In the genomic region with DNA sequence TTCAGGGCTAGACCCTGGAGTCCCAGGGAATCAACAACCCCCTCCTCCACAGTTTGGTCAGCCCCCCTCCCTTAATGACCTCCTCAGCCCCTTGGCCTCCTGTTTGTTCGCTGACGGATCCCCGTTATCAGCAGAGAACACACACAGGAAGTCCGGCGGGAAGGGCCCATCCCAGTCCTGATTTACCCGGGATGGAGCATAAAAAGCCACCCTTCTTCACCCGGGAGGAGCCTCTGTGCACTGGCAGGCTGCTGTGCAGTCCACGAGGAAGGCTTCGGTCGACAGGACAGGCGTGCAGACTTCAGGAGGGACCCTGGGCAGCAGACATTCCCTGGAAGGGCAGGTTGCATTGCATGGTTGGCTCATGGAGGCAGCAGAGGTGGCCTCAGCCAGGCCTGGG, we compare ENCODE assay signal across 9 mouse cellular contexts. TPM values are rescaled to one million over a fixed set of nuclear protein-coding genes. Genes with fewer than 3 reads are reported as not detected.
A peak's percentile ranks its signal among the peaks of the same experiment; 100 is the strongest.
DNase-seq lines count a peak whose midpoint lies in the region; ATAC-seq and TF ChIP-seq lines count a peak whose summit lies in the region.
"Had no signal": no experiment of that assay in that cellular context is flagged by ENCODE, and none has a peak within 500 bp of the region (broad histone marks: within the 10 kb centered on the region; RNA-seq: fewer than 3 reads in every experiment).

No protein-coding gene starts in this region.

- H3K9me3 ChIP-seq in MEL (replicated peaks; ENCODE audit: insufficient read depth, low read length): no peaks in the 10 kb centered on the region
- no peaks in the 10 kb centered on the region for H3K9me3 ChIP-seq in limb, embryonic 14.5 days (ENCODE audit: control insufficient read depth, low read length)
- H3K9me3 ChIP-seq: midbrain, embryonic 12.5 days had no signal

- peaks cover 4 to 23% of the 10 kb centered on the region in 2 experiments; a peak in 3 of 4 replicates for H3K4me1 ChIP-seq in MEL (ENCODE audit: control insufficient read depth in 1 of 2, insufficient read depth in 2 of 2, low read length in 2 of 2)
- H3K4me1 ChIP-seq in brown adipose tissue, adult 24 weeks (ENCODE audit: control insufficient read depth, insufficient read depth, insufficient read length, low read length): peaks cover 14% of the 10 kb centered on the region
- peaks cover 2% of the 10 kb centered on the region; the same call in 1 of the 2 replicates for H3K4me1 ChIP-seq in limb, embryonic 14.5 days (ENCODE audit: control insufficient read depth, insufficient read depth, low read length)
- peaks cover 7% of the 10 kb centered on the region for H3K4me1 ChIP-seq in small intestine, adult 2 months (ENCODE audit: control insufficient read depth, insufficient read depth, insufficient read length, low read length)

- peak; percentile 40 to 56; a peak in 3 of 4 replicates for TF ChIP-seq EP300 in MEL (IDR thresholded peaks at IDR 0.05; ENCODE audit: low read depth in 1 of 2, low read length in 2 of 2)

- no peak for ATAC-seq in limb, embryonic 14.5 days (ENCODE audit: low FRiP score, low read depth)

- 70% methylated on average over 11 of the region's 11 CpGs for WGBS in limb, embryonic 14.5 days
- 32% methylated on average over 11 of the region's 11 CpGs for WGBS in small intestine, adult 2 months

- H3K27ac ChIP-seq in MEL (ENCODE audit: control insufficient read depth, low read depth, low read length): no peak overlapping the region
- H3K27ac ChIP-seq in brown adipose tissue, adult 24 weeks (replicated peaks; ENCODE audit: low read depth, low read length): peak overlapping the region; percentile 99
- peak overlapping the region; percentile 34; the same call in 1 of the 2 replicates for H3K27ac ChIP-seq in limb, embryonic 14.5 days (replicated peaks; ENCODE audit: low read depth, low read length)
- H3K27ac ChIP-seq in small intestine, adult 2 months (ENCODE audit: insufficient read depth, low read depth, low read length): peak overlapping the region; percentile 35
- H3K27ac ChIP-seq: midbrain, embryonic 12.5 days had no signal

- no peak overlapping the region for H3K9ac ChIP-seq in MEL (ENCODE audit: control insufficient read depth, low read depth, low read length, poor library complexity, severe bottlenecking)
- H3K9ac ChIP-seq in limb, embryonic 14.5 days (ENCODE audit: low read depth, low read length, severe bottlenecking): peak overlapping the region; percentile 38; the same call in 1 of the 2 replicates
- H3K9ac ChIP-seq: midbrain, embryonic 12.5 days had no signal

- TF ChIP-seq POLR2A in MEL (IDR thresholded peaks at IDR 0.05; ENCODE audit: control insufficient read depth in 1 of 2, insufficient read depth in 1 of 2, low read depth in 1 of 2, low read length in 2 of 2, poor library complexity in 1 of 2): no peak
- TF ChIP-seq POLR2A in limb, embryonic 14.5 days (IDR thresholded peaks at IDR 0.05; ENCODE audit: borderline replicate concordance, extremely low read depth, insufficient read depth, insufficient read length): no peak
- no peak; the same call in 1 of the 2 replicates for TF ChIP-seq POLR2A in small intestine, adult 2 months (IDR thresholded peaks at IDR 0.05; ENCODE audit: low read depth, low read length)

- no peak overlapping the region for H3K4me3 ChIP-seq in MEL (ENCODE audit: control insufficient read depth in 1 of 2, insufficient read depth in 1 of 2, low read depth in 2 of 2, low read length in 2 of 2)
- H3K4me3 ChIP-seq in brown adipose tissue, adult 24 weeks (ENCODE audit: insufficient read depth, low read depth, low read length): peak overlapping the region; percentile 70
- H3K4me3 ChIP-seq in limb, embryonic 14.5 days (replicated peaks; ENCODE audit: low read length): no peak overlapping the region
- peak overlapping the region; percentile 55 for H3K4me3 ChIP-seq in small intestine, adult 2 months (ENCODE audit: low read depth, low read length)
- H3K4me3 ChIP-seq: midbrain, embryonic 12.5 days had no signal

- no peak for TF ChIP-seq CTCF in MEL (IDR thresholded peaks at IDR 0.05 in 2 of 3, conservative IDR thresholded peaks at IDR 0.05 in 1 of 3; ENCODE audit: control insufficient read depth in 1 of 3, insufficient read depth in 1 of 3, low read depth in 2 of 3, low read length in 3 of 3, poor library complexity in 1 of 3, severe bottlenecking in 1 of 3)
- no peak for TF ChIP-seq CTCF in small intestine, adult 2 months (IDR thresholded peaks at IDR 0.05; ENCODE audit: extremely low read depth, insufficient read length, insufficient replicate concordance, low read depth, low read length)

- TF ChIP-seq RAD21 in MEL (IDR thresholded peaks at IDR 0.05; ENCODE audit: low read depth, low read length): no peak

- no peaks in the 10 kb centered on the region; the same call in 1 of the 2 replicates for H3K79me2 ChIP-seq in MEL (ENCODE audit: control insufficient read depth, insufficient read depth, low read length, poor library complexity)

- no peaks in the 10 kb centered on the region for H3K27me3 ChIP-seq in MEL (ENCODE audit: control insufficient read depth in 1 of 2, insufficient read depth in 2 of 2, low read length in 2 of 2)
- no peaks in the 10 kb centered on the region for H3K27me3 ChIP-seq in limb, embryonic 14.5 days (ENCODE audit: control insufficient read depth, insufficient read depth, low read length)
- H3K27me3 ChIP-seq in small intestine, adult 2 months (ENCODE audit: control insufficient read depth, insufficient read depth, low read length): no peaks in the 10 kb centered on the region; the same call in 1 of the 2 replicates

- intact Hi-C loops in heart, postnatal 36 days (cut with DNase I): loop anchor here (1.0 kb wide), 1 partner anchor 11 kb away; no protein-coding TSS in a partner anchor

- no peak for DNase-seq in MEL (ENCODE audit: low read depth, low spot score)
- DNase-seq in heart, postnatal 36 days: peak; percentile 80 to 83
- no peak for DNase-seq in limb, embryonic 14.5 days (ENCODE audit: low spot score)
- no peak for DNase-seq in frontal cortex, postnatal 14 days (ENCODE audit: low spot score in 2 of 2)
- DNase-seq in right cerebral cortex, postnatal 14 days: no peak
- no peak for DNase-seq in spleen, postnatal 4 days (ENCODE audit: low spot score in 2 of 2)

- peaks cover 0 to 12% of the 10 kb centered on the region in 2 experiments; a peak in 2 of 4 replicates for H3K36me3 ChIP-seq in MEL (ENCODE audit: control insufficient read depth in 1 of 2, insufficient read depth in 2 of 2, low read length in 2 of 2)
- H3K36me3 ChIP-seq in limb, embryonic 14.5 days (ENCODE audit: control insufficient read depth, insufficient read depth, low read length): no peaks in the 10 kb centered on the region
- no peaks in the 10 kb centered on the region for H3K36me3 ChIP-seq in small intestine, adult 2 months (ENCODE audit: control insufficient read depth, insufficient read depth, low read length)
- H3K36me3 ChIP-seq: midbrain, embryonic 12.5 days had no signal

- H3K4me2 ChIP-seq in limb, embryonic 14.5 days (replicated peaks; ENCODE audit: low read depth, low read length, severe bottlenecking): no peak overlapping the region
- H3K4me2 ChIP-seq: midbrain, embryonic 12.5 days had no signal

TF ChIP-seq in MEL, 35 proteins besides CTCF, POLR2A, EP300 and RAD21 (continues in another document):
- TF ChIP-seq ELF1 (IDR thresholded peaks at IDR 0.05; ENCODE audit: low read depth, low read length) (no peak), MAZ (IDR thresholded peaks at IDR 0.05; ENCODE audit: low read depth, low read length) (peak; percentile 48; the same call in 1 of the 2 replicates), CHD1 (IDR thresholded peaks at IDR 0.05; ENCODE audit: low read depth, low read length) (no peak), GABPA (IDR thresholded peaks at IDR 0.05; ENCODE audit: low read depth, low read length) (no peak)

RNA-seq across cellular contexts. Expression of a gene that starts 2.8 kb away (rescaled TPM):
- total RNA-seq in MEL (2012; rRNA removed): 0.15 TPM in 1 of 2 replicates, not detected in the other
- not detected for polyA plus RNA-seq in MEL (2012; ENCODE audit: insufficient read depth in 1 of 2, insufficient read length in 2 of 2, low read depth in 1 of 2, low replicate concordance in 2 of 2, missing spikeins in 1 of 2)
- polyA plus RNA-seq in brown adipose tissue, adult 24 weeks (2012; ENCODE audit: insufficient read depth, insufficient read length, missing spikeins): not detected in 2 replicates
- total RNA-seq in heart, postnatal 36 days (2021): not detected
- polyA plus RNA-seq in limb, embryonic 14.5 days (2012; rRNA removed): not detected in 2 replicates
- polyA plus RNA-seq in limb, embryonic 14.5 days (2014; fragmentation: Nextera tagmentation; extraction: Ambion mirVana): not detected in 2 replicates
- not detected in 2 replicates for polyA plus RNA-seq in small intestine, adult 2 months (2012; rRNA removed)
- polyA plus RNA-seq: midbrain, embryonic 12.5 days had no signal

RNA-seq across cellular contexts. Expression of a gene that starts 3.8 kb away (rescaled TPM):
- 73.9 and 95.4 TPM in 2 replicates for total RNA-seq in MEL (2012; rRNA removed)
- polyA plus RNA-seq in MEL (2012; ENCODE audit: insufficient read depth in 1 of 2, insufficient read length in 2 of 2, low read depth in 1 of 2, low replicate concordance in 2 of 2, missing spikeins in 1 of 2): 100 to 1,000 TPM in 1 of 2 experiments, not detected in 1; 125 TPM
- 75.5 and 80.4 TPM in 2 replicates for polyA plus RNA-seq in brown adipose tissue, adult 24 weeks (2012; ENCODE audit: insufficient read depth, insufficient read length, missing spikeins)
- 100 to 1,000 TPM; 146 to 183 TPM for total RNA-seq in heart, postnatal 36 days (2021)
- polyA plus RNA-seq in limb, embryonic 14.5 days (2012; rRNA removed): 262 and 311 TPM in 2 replicates
- polyA plus RNA-seq in limb, embryonic 14.5 days (2014; fragmentation: Nextera tagmentation; extraction: Ambion mirVana): 104 and 108 TPM in 2 replicates
- polyA plus RNA-seq in small intestine, adult 2 months (2012; rRNA removed): 61.1 and 96.8 TPM in 2 replicates

RNA-seq across cellular contexts. Expression of a gene that starts 20.6 kb away (rescaled TPM):
- total RNA-seq in MEL (2012; rRNA removed): 21.0 and 22.3 TPM in 2 replicates
- 10 to 100 TPM in 1 of 2 experiments, not detected in 1; 42.4 TPM for polyA plus RNA-seq in MEL (2012; ENCODE audit: insufficient read depth in 1 of 2, insufficient read length in 2 of 2, low read depth in 1 of 2, low replicate concordance in 2 of 2, missing spikeins in 1 of 2)
- 2,029 and 2,407 TPM in 2 replicates for polyA plus RNA-seq in brown adipose tissue, adult 24 weeks (2012; ENCODE audit: insufficient read depth, insufficient read length, missing spikeins)
- total RNA-seq in heart, postnatal 36 days (2021): 10 to 100 TPM; 69.1 to 71.6 TPM
- 27.8 and 35.1 TPM in 2 replicates for polyA plus RNA-seq in limb, embryonic 14.5 days (2012; rRNA removed)
- polyA plus RNA-seq in limb, embryonic 14.5 days (2014; fragmentation: Nextera tagmentation; extraction: Ambion mirVana): 24.1 and 28.9 TPM in 2 replicates
- 288 and 515 TPM in 2 replicates for polyA plus RNA-seq in small intestine, adult 2 months (2012; rRNA removed)

RNA-seq across cellular contexts. Expression of a gene that starts 44.6 kb away (rescaled TPM):
- total RNA-seq in MEL (2012; rRNA removed): 0.33 and 0.42 TPM in 2 replicates
- polyA plus RNA-seq in MEL (2012; ENCODE audit: insufficient read depth in 1 of 2, insufficient read length in 2 of 2, low read depth in 1 of 2, low replicate concordance in 2 of 2, missing spikeins in 1 of 2): under 1 TPM in 1 of 2 experiments, not detected in 1; 0.67 TPM
- 24.4 and 49.4 TPM in 2 replicates for polyA plus RNA-seq in brown adipose tissue, adult 24 weeks (2012; ENCODE audit: insufficient read depth, insufficient read length, missing spikeins)
- total RNA-seq in heart, postnatal 36 days (2021): 10 to 100 TPM; 26.4 to 28.3 TPM
- polyA plus RNA-seq in limb, embryonic 14.5 days (2012; rRNA removed): 42.2 and 62.8 TPM in 2 replicates
- polyA plus RNA-seq in limb, embryonic 14.5 days (2014; fragmentation: Nextera tagmentation; extraction: Ambion mirVana): 47.5 and 54.2 TPM in 2 replicates
- polyA plus RNA-seq in small intestine, adult 2 months (2012; rRNA removed): 5.0 and 7.7 TPM in 2 replicates

Comparison
In these comparisons a context has a peak if more than half of its experiments do, and no peak if none do; other contexts are left out.
1. DNase-seq: peak in heart, postnatal 36 days (2 of 2); none in MEL (single experiment), limb, embryonic 14.5 days (single experiment), frontal cortex, postnatal 14 days (0 of 2), right cerebral cortex, postnatal 14 days (single experiment) and spleen, postnatal 4 days (0 of 2).
2. H3K4me3 ChIP-seq: peak in brown adipose tissue, adult 24 weeks (single experiment) and small intestine, adult 2 months (single experiment); none in MEL (0 of 2) and limb, embryonic 14.5 days (single experiment).